Mouse (Mus musculus): Measurements from ENCODE around the gene Rad23b. TPM values are rescaled to one million over a fixed set of nuclear protein-coding genes. Genes with fewer than 3 reads are reported as not detected.

Gene Rad23b
- total and polyA plus RNA-seq, 2 experiments, result 99.7 to 250 TPM

DNA sequence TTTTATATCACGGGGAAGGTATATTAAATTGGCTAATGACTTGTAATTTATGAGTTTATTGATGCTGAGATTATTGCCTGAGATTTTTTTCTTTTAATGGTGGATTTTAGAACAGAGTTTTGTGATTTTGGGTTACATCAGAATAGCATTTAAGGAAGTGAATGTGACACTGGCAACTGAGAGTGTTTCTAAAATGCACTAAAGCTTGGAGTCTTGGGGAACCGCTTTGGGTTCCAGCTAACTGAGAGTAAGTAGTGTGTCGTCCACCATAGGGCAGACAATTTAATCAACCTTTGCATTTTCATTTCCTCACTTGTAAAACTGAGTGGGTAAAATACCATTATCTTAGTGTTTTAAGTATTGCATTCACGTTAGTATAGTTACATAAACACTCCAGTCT lies 14.0 kb downstream of the Rad23b start:
- Histone ChIP-seq H3K4me1 (ENCODE audit: control insufficient read depth, insufficient read depth, low read length) (peaks cover 5% of the 10 kb centered on the region), H3K27ac (replicated peaks; ENCODE audit: insufficient read depth, low read depth, low read length) (no peak overlapping the region), H3K36me3 (ENCODE audit: control insufficient read depth, insufficient read depth, low read length) (peaks cover 13% of the 10 kb centered on the region), H3K27me3 (ENCODE audit: control insufficient read depth, insufficient read depth, low read length) (no peaks in the 10 kb centered on the region), H3K4me3 (ENCODE audit: insufficient read depth, low read depth, low read length) (no peak overlapping the region), H3K9ac (ENCODE audit: low read depth, low read length) (no peak overlapping the region), H3K79me2 (ENCODE audit: control insufficient read depth, insufficient read depth, low read length) (peaks cover 34% of the 10 kb centered on the region)
- TF ChIP-seq POLR2A (IDR thresholded peaks at IDR 0.05; ENCODE audit: extremely low read depth, insufficient read depth, low read length) (no peak), CTCF (IDR thresholded peaks at IDR 0.05; ENCODE audit: low read depth, low read length) (no peak)
- 96% methylated on average over 4 of the region's 4 CpGs for WGBS
- no peak for DNase-seq (ENCODE audit: extremely low read depth, low read depth, low spot score)

- H3K4me3 ChIP-seq (ENCODE audit: insufficient read depth, low read depth, low read length), result no peak overlapping the region
- WGBS, result 90% methylated on average over 4 of the region's 4 CpGs
- peaks cover 29% of the 10 kb centered on the region for H3K79me2 ChIP-seq (ENCODE audit: control insufficient read depth, insufficient read depth, low read length)
- H3K27ac ChIP-seq (replicated peaks; ENCODE audit: insufficient read depth, low read depth, low read length), result no peak overlapping the region
- DNase-seq (ENCODE audit: extremely low read depth, low read depth, low spot score), result peak; percentile 52
- TF ChIP-seq POLR2A (IDR thresholded peaks at IDR 0.05; ENCODE audit: extremely low read depth, insufficient read depth, low read length) (no peak), CTCF (IDR thresholded peaks at IDR 0.05; ENCODE audit: low read depth, low read length) (0 out of 2 replicates have a peak, but pooled peaks have one; percentile 5)
- H3K36me3 ChIP-seq (ENCODE audit: control insufficient read depth, insufficient read depth, low read length), result peaks cover 17% of the 10 kb centered on the region
- no peak overlapping the region for H3K9ac ChIP-seq (ENCODE audit: low read depth, low read length)
- H3K4me1 ChIP-seq (ENCODE audit: control insufficient read depth, insufficient read depth, low read length), result peaks cover 5% of the 10 kb centered on the region; the same call in 1 of the 2 replicates
- H3K27me3 ChIP-seq (ENCODE audit: control insufficient read depth, insufficient read depth, low read length), result no peaks in the 10 kb centered on the region
These were observed 14.5 kb downstream of the Rad23b start for GRCm38 (mm10) chr4:55364374-55364773.

- no peaks in the 10 kb centered on the region for H3K27me3 ChIP-seq (ENCODE audit: control insufficient read depth, insufficient read depth, low read length)
These were observed 16.2 kb downstream of the Rad23b start for GRCm38 (mm10) chr4:55366014-55366413.

DNA sequence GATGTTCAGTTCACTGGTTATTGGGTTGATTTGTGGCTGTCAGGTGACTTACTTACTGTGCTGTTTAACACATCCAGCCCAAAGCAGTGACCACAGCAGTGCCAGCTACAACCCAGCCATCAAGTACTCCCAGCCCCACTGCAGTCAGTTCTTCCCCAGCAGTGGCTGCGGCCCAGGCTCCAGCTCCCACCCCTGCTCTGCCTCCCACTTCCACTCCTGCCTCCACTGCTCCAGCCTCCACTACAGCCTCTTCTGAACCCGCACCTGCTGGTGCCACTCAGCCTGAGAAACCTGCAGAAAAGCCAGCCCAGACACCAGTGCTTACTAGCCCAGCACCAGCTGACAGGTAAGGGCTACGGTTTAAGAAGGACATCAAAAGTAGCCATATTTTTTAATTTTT lies 20.3 kb downstream of the Rad23b start:
- Histone ChIP-seq H3K79me2 (ENCODE audit: control insufficient read depth, insufficient read depth, low read length) (peaks cover 15% of the 10 kb centered on the region), H3K36me3 (ENCODE audit: control insufficient read depth, insufficient read depth, low read length) (peaks cover 40% of the 10 kb centered on the region), H3K9ac (ENCODE audit: low read depth, low read length) (no peak overlapping the region), H3K27ac (replicated peaks; ENCODE audit: insufficient read depth, low read depth, low read length) (no peak overlapping the region), H3K4me1 (ENCODE audit: control insufficient read depth, insufficient read depth, low read length) (0 out of 2 replicates have a peak, but pooled peaks cover 2% of the 10 kb centered on the region), H3K27me3 (ENCODE audit: control insufficient read depth, insufficient read depth, low read length) (no peaks in the 10 kb centered on the region), H3K4me3 (ENCODE audit: insufficient read depth, low read depth, low read length) (no peak overlapping the region)
- DNase-seq (ENCODE audit: extremely low read depth, low read depth, low spot score), result no peak
- 88% methylated on average over 3 of the region's 3 CpGs for WGBS
- TF ChIP-seq CTCF (IDR thresholded peaks at IDR 0.05; ENCODE audit: low read depth, low read length) (no peak), POLR2A (IDR thresholded peaks at IDR 0.05; ENCODE audit: extremely low read depth, insufficient read depth, low read length) (no peak)

More at GRCm38 (mm10) chr4:55366014-55366413, 16.2 kb downstream of the Rad23b start:
- H3K79me2 ChIP-seq (ENCODE audit: control insufficient read depth, insufficient read depth, low read length), result peaks cover 30% of the 10 kb centered on the region
- 54% methylated on average over 1 of the region's 1 CpGs for WGBS
- no peak for TF ChIP-seq CTCF (IDR thresholded peaks at IDR 0.05; ENCODE audit: low read depth, low read length)
- TF ChIP-seq POLR2A (IDR thresholded peaks at IDR 0.05; ENCODE audit: extremely low read depth, insufficient read depth, low read length), result no peak
- H3K4me3 ChIP-seq (ENCODE audit: insufficient read depth, low read depth, low read length), result no peak overlapping the region
- peaks cover 27% of the 10 kb centered on the region for H3K36me3 ChIP-seq (ENCODE audit: control insufficient read depth, insufficient read depth, low read length)
- H3K9ac ChIP-seq (ENCODE audit: low read depth, low read length), result no peak overlapping the region
- DNase-seq (ENCODE audit: extremely low read depth, low read depth, low spot score), result no peak
- no peak overlapping the region for H3K27ac ChIP-seq (replicated peaks; ENCODE audit: insufficient read depth, low read depth, low read length)
- 0 out of 2 replicates have a peak, but pooled peaks cover 2% of the 10 kb centered on the region for H3K4me1 ChIP-seq (ENCODE audit: control insufficient read depth, insufficient read depth, low read length)

DNA sequence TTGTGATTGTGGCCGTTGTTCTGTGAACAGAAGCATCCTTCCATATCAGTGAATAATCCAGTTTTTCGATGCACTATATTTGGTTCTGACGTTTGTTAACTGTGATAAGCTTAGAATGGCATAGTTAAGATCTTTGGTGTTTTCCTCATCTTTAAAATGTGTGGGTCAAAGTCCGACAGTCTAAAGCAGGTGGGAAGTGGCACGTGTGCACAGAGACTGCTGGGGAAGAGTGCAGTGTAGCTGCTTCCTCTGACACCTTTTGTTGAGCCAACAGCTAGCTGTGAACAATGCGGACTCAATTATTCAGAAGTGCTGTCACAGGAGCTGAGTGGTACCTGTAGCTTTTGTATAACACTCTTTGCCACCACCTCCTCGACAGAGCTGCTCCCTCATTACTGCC lies 21.5 kb downstream of the Rad23b start:
- H3K27me3 ChIP-seq (ENCODE audit: control insufficient read depth, insufficient read depth, low read length), result no peaks in the 10 kb centered on the region
- 0 out of 2 replicates have a peak, but pooled peaks cover 2% of the 10 kb centered on the region for H3K4me1 ChIP-seq (ENCODE audit: control insufficient read depth, insufficient read depth, low read length)
- H3K27ac ChIP-seq (replicated peaks; ENCODE audit: insufficient read depth, low read depth, low read length), result no peak overlapping the region
- H3K9ac ChIP-seq (ENCODE audit: low read depth, low read length), result no peak overlapping the region
- TF ChIP-seq POLR2A (IDR thresholded peaks at IDR 0.05; ENCODE audit: extremely low read depth, insufficient read depth, low read length) (no peak), CTCF (IDR thresholded peaks at IDR 0.05; ENCODE audit: low read depth, low read length) (no peak)
- no peak overlapping the region for H3K4me3 ChIP-seq (ENCODE audit: insufficient read depth, low read depth, low read length)
- DNase-seq (ENCODE audit: extremely low read depth, low read depth, low spot score), result no peak
- 65% methylated on average over 7 of the region's 7 CpGs for WGBS
- H3K36me3 ChIP-seq (ENCODE audit: control insufficient read depth, insufficient read depth, low read length), result peaks cover 36% of the 10 kb centered on the region
- H3K79me2 ChIP-seq (ENCODE audit: control insufficient read depth, insufficient read depth, low read length), result peaks cover 6% of the 10 kb centered on the region

GRCm38 (mm10) chr4:55382350-55382749 lies 32.5 kb downstream of the Rad23b start:
- peaks cover 2% of the 10 kb centered on the region; the same call in 1 of the 2 replicates for H3K4me1 ChIP-seq (ENCODE audit: control insufficient read depth, insufficient read depth, low read length)
- no peak overlapping the region for H3K9ac ChIP-seq (ENCODE audit: low read depth, low read length)
- no peaks in the 10 kb centered on the region for H3K27me3 ChIP-seq (ENCODE audit: control insufficient read depth, insufficient read depth, low read length)
- peaks cover 77% of the 10 kb centered on the region for H3K36me3 ChIP-seq (ENCODE audit: control insufficient read depth, insufficient read depth, low read length)
- no peak overlapping the region for H3K4me3 ChIP-seq (ENCODE audit: insufficient read depth, low read depth, low read length)
- no peaks in the 10 kb centered on the region; the same call in 1 of the 2 replicates for H3K79me2 ChIP-seq (ENCODE audit: control insufficient read depth, insufficient read depth, low read length)
- WGBS, result 96% methylated on average over 2 of the region's 2 CpGs
- TF ChIP-seq POLR2A (IDR thresholded peaks at IDR 0.05; ENCODE audit: extremely low read depth, insufficient read depth, low read length) (no peak), CTCF (IDR thresholded peaks at IDR 0.05; ENCODE audit: low read depth, low read length) (no peak)
- no peak for DNase-seq (ENCODE audit: extremely low read depth, low read depth, low spot score)
- no peak overlapping the region for H3K27ac ChIP-seq (replicated peaks; ENCODE audit: insufficient read depth, low read depth, low read length)

All from liver, adult 2 months (tissue).